Mouse (Mus musculus): ENCODE results near the gene Il1rn. TPM values are rescaled to one million over a fixed set of nuclear protein-coding genes. Genes with fewer than 3 reads are reported as not detected.

The Il1rn gene
- 13.4 and 14.2 TPM in 2 replicates for polyA plus RNA-seq (2015; fragmentation: Nextera tagmentation; extraction: Ambion mirVana)

DNA sequence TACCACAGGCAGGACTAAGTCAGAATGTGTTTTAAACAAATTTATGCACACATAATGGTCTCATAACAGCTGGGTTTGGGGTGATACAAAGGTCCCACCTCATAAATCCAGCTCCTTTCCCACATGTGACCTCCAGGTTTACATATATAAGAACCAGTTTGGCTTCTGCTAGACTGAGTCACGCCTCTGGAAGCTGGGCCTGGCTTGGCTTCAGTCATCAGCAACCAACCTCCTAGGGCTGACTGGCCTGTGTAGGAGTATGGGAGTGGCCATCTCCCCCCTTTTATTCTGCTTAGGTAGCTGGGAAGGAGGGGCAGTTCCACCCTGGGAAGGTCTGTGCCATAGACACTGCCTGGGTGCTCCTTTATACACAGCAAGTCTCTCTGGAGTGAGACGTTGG lies at the start of gene Il1rn:
Gene Il1rn, plus strand, starts transcription at position 309 of the 400 bp plus-strand sequence.
- H3K4me3 ChIP-seq (ENCODE audit: low read depth, low read length), result no peak within 1 kb of the TSS
- H3K9ac ChIP-seq (ENCODE audit: low read depth, low read length), result no peak within 1 kb of the TSS
- H3K9me3 ChIP-seq (replicated peaks; ENCODE audit: control insufficient read depth, low read length), result no peaks in the 10 kb centered on the region
- 54% methylated on average over 2 of the region's 2 CpGs for WGBS (ENCODE audit: insufficient replicate concordance)
- no peak within 1 kb of the TSS for H3K4me2 ChIP-seq (ENCODE audit: low read depth, low read length)
- H3K36me3 ChIP-seq (ENCODE audit: control insufficient read depth, insufficient read depth), result no peaks in the 10 kb centered on the region
- no peaks in the 10 kb centered on the region for H3K27me3 ChIP-seq (ENCODE audit: control insufficient read depth, insufficient read depth, low read depth, low read length)
- peak within 1 kb of the TSS; percentile 55 for H3K27ac ChIP-seq (ENCODE audit: low read length)
- ATAC-seq (ENCODE audit: low read depth), result no peak
- H3K4me1 ChIP-seq (ENCODE audit: control insufficient read depth, low read depth, low read length), result no peaks in the 10 kb centered on the region

DNA sequence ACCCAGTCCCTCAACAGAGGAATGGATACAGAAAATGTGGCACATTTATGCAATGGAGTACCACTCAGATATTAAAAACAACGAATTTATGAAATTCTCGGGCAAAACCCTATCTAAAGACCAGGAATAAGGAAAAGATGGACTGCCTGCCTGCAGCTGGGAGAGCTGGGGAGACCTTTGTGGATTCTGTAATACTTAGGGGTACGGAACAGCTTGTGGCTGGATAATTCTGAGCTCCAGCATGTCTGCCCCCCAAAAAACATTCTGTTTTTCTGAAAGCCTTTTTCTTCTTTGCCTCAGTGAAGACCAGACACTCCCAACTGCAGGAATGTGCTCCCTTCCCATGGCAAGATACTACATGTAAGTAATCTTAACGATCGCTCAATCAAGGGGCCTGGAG lies 45.8 kb upstream of the Il1rn start, which contains the start of gene Il1f10:
Gene Il1f10, plus strand, starts transcription at position 301 of the 400 bp plus-strand sequence.
- Histone ChIP-seq H3K27ac (ENCODE audit: low read length) (no peak within 1 kb of the TSS), H3K4me1 (ENCODE audit: control insufficient read depth, low read depth, low read length) (no peaks in the 10 kb centered on the region), H3K27me3 (ENCODE audit: control insufficient read depth, insufficient read depth, low read depth, low read length) (no peaks in the 10 kb centered on the region), H3K4me2 (ENCODE audit: low read depth, low read length) (no peak within 1 kb of the TSS), H3K36me3 (ENCODE audit: control insufficient read depth, insufficient read depth) (no peaks in the 10 kb centered on the region), H3K9ac (ENCODE audit: low read depth, low read length) (no peak within 1 kb of the TSS), H3K9me3 (replicated peaks; ENCODE audit: control insufficient read depth, low read length) (no peaks in the 10 kb centered on the region), H3K4me3 (ENCODE audit: low read depth, low read length) (no peak within 1 kb of the TSS)
- 62% methylated on average over 5 of the region's 5 CpGs for WGBS (ENCODE audit: insufficient replicate concordance)
- ATAC-seq (ENCODE audit: low read depth), result no peak

DNA sequence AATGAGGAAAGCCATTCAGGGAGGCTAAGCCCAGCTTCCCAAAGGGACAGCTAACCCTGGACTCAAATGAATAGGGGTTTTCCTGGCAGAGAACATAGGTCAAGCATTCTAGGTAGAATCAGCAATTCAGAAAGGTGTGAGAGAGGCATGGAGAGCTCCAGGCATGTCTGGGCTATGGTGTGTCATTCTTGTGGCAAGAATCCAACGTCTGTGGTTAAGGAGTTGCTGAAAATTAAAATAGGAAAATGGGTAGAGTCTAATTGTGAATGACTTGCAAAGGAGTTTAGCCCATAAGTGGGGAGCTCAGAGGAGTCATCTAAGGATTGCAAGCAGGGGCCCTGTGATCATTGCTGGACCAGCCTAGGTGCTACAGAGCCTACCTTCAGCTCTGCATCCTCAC lies 42.0 kb upstream of the Il1rn start:
- H3K9ac ChIP-seq (ENCODE audit: low read depth, low read length), result no peak overlapping the region
- H3K9me3 ChIP-seq (replicated peaks; ENCODE audit: control insufficient read depth, low read length), result no peaks in the 10 kb centered on the region
- 37% methylated on average over 1 of the region's 1 CpGs for whole genome bisulfite sequencing (ENCODE audit: insufficient replicate concordance)
- H3K27ac ChIP-seq (ENCODE audit: low read length), result no peak overlapping the region
- H3K4me1 ChIP-seq (ENCODE audit: control insufficient read depth, low read depth, low read length), result no peaks in the 10 kb centered on the region
- H3K27me3 ChIP-seq (ENCODE audit: control insufficient read depth, insufficient read depth, low read depth, low read length), result no peaks in the 10 kb centered on the region
- H3K36me3 ChIP-seq (ENCODE audit: control insufficient read depth, insufficient read depth), result no peaks in the 10 kb centered on the region
- H3K4me3 ChIP-seq (ENCODE audit: low read depth, low read length), result no peak overlapping the region
- no peak for ATAC-seq (ENCODE audit: low read depth)
- no peak overlapping the region for H3K4me2 ChIP-seq (ENCODE audit: low read depth, low read length)

DNA sequence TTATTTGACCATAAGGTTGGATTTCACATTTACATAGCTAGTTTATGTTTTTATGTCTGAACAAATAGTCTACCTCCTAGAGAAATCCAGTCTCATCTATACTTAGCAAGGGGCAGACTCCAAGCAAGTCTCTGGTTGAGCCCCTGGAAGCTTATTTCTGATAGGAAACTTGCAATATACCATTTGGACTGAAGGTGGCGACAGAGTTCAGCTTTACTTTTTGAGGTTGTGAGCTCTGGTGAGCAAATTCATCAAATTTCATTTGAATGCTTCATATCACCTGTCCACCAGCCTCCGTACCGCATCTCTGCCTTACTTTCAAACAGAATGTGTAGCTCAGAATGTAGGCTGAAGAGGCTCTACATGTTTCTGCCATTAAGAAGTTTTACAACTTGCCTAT lies 39.8 kb upstream of the Il1rn start:
- ATAC-seq (ENCODE audit: low read depth), result no peak
- WGBS (ENCODE audit: insufficient replicate concordance), result 2% methylated on average over 3 of the region's 3 CpGs
- H3K4me1 ChIP-seq (ENCODE audit: control insufficient read depth, low read depth, low read length), result no peaks in the 10 kb centered on the region
- no peak overlapping the region for H3K4me2 ChIP-seq (ENCODE audit: low read depth, low read length)
- no peak overlapping the region for H3K4me3 ChIP-seq (ENCODE audit: low read depth, low read length)
- H3K27ac ChIP-seq (ENCODE audit: low read length), result no peak overlapping the region
- no peaks in the 10 kb centered on the region for H3K27me3 ChIP-seq (ENCODE audit: control insufficient read depth, insufficient read depth, low read depth, low read length)
- no peaks in the 10 kb centered on the region for H3K36me3 ChIP-seq (ENCODE audit: control insufficient read depth, insufficient read depth)
- H3K9me3 ChIP-seq (replicated peaks; ENCODE audit: control insufficient read depth, low read length), result no peaks in the 10 kb centered on the region
- no peak overlapping the region for H3K9ac ChIP-seq (ENCODE audit: low read depth, low read length)

DNA sequence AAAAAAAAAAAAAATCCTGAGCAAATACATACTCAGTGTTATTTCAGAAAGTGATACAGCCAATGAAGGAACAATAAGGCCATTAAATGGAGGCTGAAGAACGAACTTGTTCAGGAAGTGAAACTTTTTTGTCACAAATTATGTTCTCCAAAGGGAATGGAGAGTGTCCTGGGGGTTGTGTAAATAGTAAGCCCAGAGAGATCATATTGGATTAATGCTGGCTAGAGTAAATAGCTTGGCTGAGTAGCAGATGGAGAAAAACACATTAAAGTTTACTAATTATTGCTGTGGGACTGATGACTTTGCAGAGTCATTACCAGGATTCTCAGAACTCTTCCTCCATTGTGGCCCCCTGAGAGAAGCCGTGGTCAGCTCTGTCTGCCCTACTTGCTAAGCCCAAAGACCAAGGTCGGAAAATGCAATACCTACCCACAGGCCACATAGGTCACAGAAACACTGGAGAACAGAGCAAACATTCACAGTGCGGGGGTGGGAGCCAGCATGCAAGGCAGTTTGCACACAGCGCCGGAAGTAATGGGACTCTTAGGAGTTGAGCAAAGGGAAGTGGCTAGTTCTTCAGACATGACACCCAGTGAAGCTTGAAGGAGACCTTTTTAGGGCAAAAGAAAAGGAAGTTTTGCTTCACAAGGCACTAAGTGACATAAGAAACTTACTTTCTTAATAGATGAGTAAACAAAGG lies 25.2 kb upstream of the Il1rn start:
- ATAC-seq (ENCODE audit: low read depth), result peak; percentile 96
- Histone ChIP-seq H3K4me2 (ENCODE audit: low read depth, low read length) (no peak overlapping the region), H3K27ac (ENCODE audit: low read length) (peak overlapping the region; percentile 68)

DNA sequence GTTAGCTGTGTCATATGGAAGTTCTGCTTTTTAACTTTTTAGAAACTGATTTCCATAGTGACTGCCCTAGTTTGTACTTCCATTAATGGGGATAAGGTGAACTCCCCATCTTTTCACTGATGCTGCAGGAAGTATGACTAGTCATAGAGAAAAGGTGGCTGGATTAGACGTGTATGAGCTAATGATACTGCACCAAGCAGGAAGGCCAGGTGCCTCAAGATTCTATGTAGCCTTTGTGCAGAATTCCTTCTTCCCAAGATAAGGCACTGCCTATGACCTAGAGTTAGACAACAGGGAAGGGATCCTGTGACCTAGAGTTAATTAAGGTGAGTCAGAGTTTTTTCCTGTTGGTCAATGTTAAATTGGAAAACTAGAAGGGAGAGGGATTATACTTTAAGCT lies 19.7 kb upstream of the Il1rn start:
- no peak for ATAC-seq (ENCODE audit: low read depth)
- Histone ChIP-seq H3K9me3 (replicated peaks; ENCODE audit: control insufficient read depth, low read length) (no peaks in the 10 kb centered on the region), H3K4me1 (ENCODE audit: control insufficient read depth, low read depth, low read length) (no peaks in the 10 kb centered on the region), H3K36me3 (ENCODE audit: control insufficient read depth, insufficient read depth) (no peaks in the 10 kb centered on the region), H3K9ac (ENCODE audit: low read depth, low read length) (no peak overlapping the region), H3K4me2 (ENCODE audit: low read depth, low read length) (no peak overlapping the region), H3K27me3 (ENCODE audit: control insufficient read depth, insufficient read depth, low read depth, low read length) (no peaks in the 10 kb centered on the region), H3K4me3 (ENCODE audit: low read depth, low read length) (no peak overlapping the region), H3K27ac (ENCODE audit: low read length) (no peak overlapping the region)
- 53% methylated on average over 1 of the region's 1 CpGs for WGBS (ENCODE audit: insufficient replicate concordance)

More for the DNA sequence above, 25.2 kb upstream of the Il1rn start:
- Histone ChIP-seq H3K36me3 (ENCODE audit: control insufficient read depth, insufficient read depth) (no peaks in the 10 kb centered on the region), H3K27me3 (ENCODE audit: control insufficient read depth, insufficient read depth, low read depth, low read length) (no peaks in the 10 kb centered on the region), H3K9ac (ENCODE audit: low read depth, low read length) (no peak overlapping the region), H3K4me1 (ENCODE audit: control insufficient read depth, low read depth, low read length) (no peaks in the 10 kb centered on the region), H3K9me3 (replicated peaks; ENCODE audit: control insufficient read depth, low read length) (no peaks in the 10 kb centered on the region), H3K4me3 (ENCODE audit: low read depth, low read length) (no peak overlapping the region)
- WGBS (ENCODE audit: insufficient replicate concordance), result 27% methylated on average over 6 of the region's 6 CpGs

DNA sequence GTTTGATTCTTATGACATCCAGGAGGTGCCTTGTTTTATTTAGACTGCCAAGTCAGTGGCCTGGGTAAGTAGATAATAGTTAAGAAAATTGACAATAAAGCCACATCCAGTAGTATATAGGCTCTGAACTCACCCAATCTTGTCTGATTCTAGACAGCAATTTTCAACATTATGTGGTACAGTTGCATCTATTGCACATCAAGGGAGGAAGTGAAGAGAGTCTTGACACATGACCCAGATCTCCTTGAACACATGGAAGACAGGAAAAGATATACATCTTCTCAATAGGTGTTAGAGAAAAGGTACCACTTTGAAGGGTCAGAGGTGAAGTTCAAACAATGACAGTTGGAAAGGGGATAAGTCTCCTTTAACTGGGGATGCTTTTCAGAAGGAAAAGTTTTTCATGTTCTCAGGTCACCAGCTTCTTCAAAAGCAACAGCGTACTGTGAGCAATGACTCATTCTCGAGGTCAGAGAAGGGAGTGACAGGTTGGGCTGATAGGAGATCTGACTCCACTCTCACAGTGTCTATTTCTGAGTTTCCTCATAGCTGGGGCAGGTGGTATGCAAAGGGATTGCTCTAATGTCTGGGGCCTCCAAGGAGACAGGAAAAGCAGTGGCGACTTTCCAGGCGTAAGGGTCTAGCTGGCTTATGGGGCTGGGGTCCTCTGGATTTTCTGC lies 18.6 kb upstream of the Il1rn start:
- Histone ChIP-seq H3K36me3 (ENCODE audit: control insufficient read depth, insufficient read depth) (no peaks in the 10 kb centered on the region), H3K9ac (ENCODE audit: low read depth, low read length) (no peak overlapping the region), H3K4me2 (ENCODE audit: low read depth, low read length) (no peak overlapping the region), H3K4me3 (ENCODE audit: low read depth, low read length) (no peak overlapping the region), H3K4me1 (ENCODE audit: control insufficient read depth, low read depth, low read length) (no peaks in the 10 kb centered on the region), H3K27ac (ENCODE audit: low read length) (no peak overlapping the region), H3K9me3 (replicated peaks; ENCODE audit: control insufficient read depth, low read length) (no peaks in the 10 kb centered on the region), H3K27me3 (ENCODE audit: control insufficient read depth, insufficient read depth, low read depth, low read length) (no peaks in the 10 kb centered on the region)
- WGBS (ENCODE audit: insufficient replicate concordance), result 38% methylated on average over 4 of the region's 4 CpGs
- ATAC-seq (ENCODE audit: low read depth), result no peak

DNA sequence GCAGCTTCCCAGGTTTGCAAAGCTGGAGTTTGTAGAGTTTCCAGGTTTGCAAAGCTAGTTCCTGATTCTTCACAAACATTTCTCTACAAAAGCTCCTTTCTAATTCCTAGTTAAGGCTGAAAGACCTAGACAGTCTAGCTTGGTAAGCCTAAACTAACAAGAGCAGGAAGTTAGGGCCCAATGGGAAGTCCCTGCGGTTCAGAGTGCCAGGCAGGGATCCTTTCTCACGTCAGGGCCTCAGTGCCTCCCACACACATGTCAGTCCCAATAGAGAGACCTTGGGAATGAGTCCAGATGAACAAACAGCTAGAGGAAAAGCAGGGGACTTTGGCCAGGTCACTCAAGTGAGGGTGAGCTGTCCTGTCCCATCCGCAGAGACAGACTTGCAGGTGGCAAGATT lies 1.3 kb upstream of the Il1rn start:
- peak; percentile 96 for ATAC-seq (ENCODE audit: low read depth)
- no peak overlapping the region for H3K4me2 ChIP-seq (ENCODE audit: low read depth, low read length)
- no peaks in the 10 kb centered on the region for H3K9me3 ChIP-seq (replicated peaks; ENCODE audit: control insufficient read depth, low read length)
- H3K4me1 ChIP-seq (ENCODE audit: control insufficient read depth, low read depth, low read length), result no peaks in the 10 kb centered on the region
- H3K36me3 ChIP-seq (ENCODE audit: control insufficient read depth, insufficient read depth), result no peaks in the 10 kb centered on the region
- WGBS (ENCODE audit: insufficient replicate concordance), result 27% methylated on average over 3 of the region's 3 CpGs
- H3K27me3 ChIP-seq (ENCODE audit: control insufficient read depth, insufficient read depth, low read depth, low read length), result no peaks in the 10 kb centered on the region
- peak overlapping the region; percentile 58 for H3K27ac ChIP-seq (ENCODE audit: low read length)
- no peak overlapping the region for H3K4me3 ChIP-seq (ENCODE audit: low read depth, low read length)
- H3K9ac ChIP-seq (ENCODE audit: low read depth, low read length), result no peak overlapping the region

DNA sequence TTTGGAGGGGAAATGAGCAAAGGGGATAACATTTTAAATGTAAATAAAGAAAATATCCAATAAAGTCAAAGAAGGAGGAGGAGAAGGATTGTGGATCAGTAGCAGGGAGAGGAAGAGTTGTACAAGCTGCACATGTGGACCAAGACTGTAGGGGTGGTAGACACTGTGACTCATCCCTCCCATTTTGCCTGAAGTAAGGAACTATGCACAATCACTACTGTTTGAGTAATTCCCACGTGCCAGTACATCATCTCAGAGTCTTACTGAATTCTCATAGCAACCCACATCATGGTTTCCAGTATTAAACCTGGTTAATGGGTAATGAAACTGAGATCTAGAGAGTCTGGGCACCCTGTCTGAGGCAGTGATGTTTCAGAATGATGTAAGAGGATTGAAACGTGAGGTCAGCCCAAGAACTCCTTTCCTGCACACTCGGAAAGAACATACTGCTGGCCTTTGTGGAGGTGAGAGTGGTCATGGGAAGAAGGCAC lies 4.8 kb downstream of the Il1rn start:
- H3K4me1 ChIP-seq (ENCODE audit: control insufficient read depth, low read depth, low read length), result no peaks in the 10 kb centered on the region; the same call in 1 of the 2 replicates
- no peak overlapping the region for H3K9ac ChIP-seq (ENCODE audit: low read depth, low read length)
- H3K27me3 ChIP-seq (ENCODE audit: control insufficient read depth, insufficient read depth, low read depth, low read length), result no peaks in the 10 kb centered on the region
- 46% methylated on average over 3 of the region's 3 CpGs for WGBS (ENCODE audit: insufficient replicate concordance)
- H3K4me2 ChIP-seq (ENCODE audit: low read depth, low read length), result no peak overlapping the region
- no peaks in the 10 kb centered on the region for H3K9me3 ChIP-seq (replicated peaks; ENCODE audit: control insufficient read depth, low read length)
- no peaks in the 10 kb centered on the region for H3K36me3 ChIP-seq (ENCODE audit: control insufficient read depth, insufficient read depth)
- ATAC-seq (ENCODE audit: low read depth), result no peak
- no peak overlapping the region for H3K4me3 ChIP-seq (ENCODE audit: low read depth, low read length)
- H3K27ac ChIP-seq (ENCODE audit: low read length), result no peak overlapping the region

Measured in liver, embryonic 16.5 days (tissue).